Mouse (Mus musculus): ENCODE data around the gene Prr3. TPM values are rescaled to one million over a fixed set of nuclear protein-coding genes. Genes with fewer than 3 reads are reported as not detected.
"Not testable (repeated sequence)": the region's sequence is repeated elsewhere in the genome, so short reads cannot be mapped to it uniquely, and the experiment has no call there.

Prr3 gene
- polyA plus RNA-seq, 1 experiment from 2014 or later, result 11.2 TPM

DNA sequence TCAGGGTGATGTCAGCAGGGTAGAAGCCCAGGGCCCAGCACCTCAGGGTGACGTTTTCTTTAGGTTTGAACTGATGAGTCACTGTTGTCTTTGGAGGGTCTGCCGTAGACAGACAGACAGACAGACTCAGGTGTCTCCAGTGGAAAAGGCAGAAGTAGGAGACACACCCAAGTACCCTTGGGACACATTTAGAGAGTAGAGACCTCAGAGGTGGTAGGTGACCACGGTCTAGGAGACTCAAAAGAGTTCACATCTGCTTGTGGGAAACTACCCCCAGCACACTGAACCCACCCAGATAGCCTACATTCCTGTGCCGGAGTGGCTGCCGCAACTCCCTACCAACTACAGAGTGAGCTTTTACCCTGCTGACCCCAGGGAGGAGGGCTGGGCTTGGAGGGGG is 34.9 kb upstream of the Prr3 start:
- WGBS, result 87% methylated on average over 5 of the region's 5 CpGs
- H3K4me1 ChIP-seq (ENCODE audit: control insufficient read depth in 2 of 2, insufficient read depth in 2 of 2, low read length in 2 of 2), result no peaks in the 10 kb centered on the region

DNA sequence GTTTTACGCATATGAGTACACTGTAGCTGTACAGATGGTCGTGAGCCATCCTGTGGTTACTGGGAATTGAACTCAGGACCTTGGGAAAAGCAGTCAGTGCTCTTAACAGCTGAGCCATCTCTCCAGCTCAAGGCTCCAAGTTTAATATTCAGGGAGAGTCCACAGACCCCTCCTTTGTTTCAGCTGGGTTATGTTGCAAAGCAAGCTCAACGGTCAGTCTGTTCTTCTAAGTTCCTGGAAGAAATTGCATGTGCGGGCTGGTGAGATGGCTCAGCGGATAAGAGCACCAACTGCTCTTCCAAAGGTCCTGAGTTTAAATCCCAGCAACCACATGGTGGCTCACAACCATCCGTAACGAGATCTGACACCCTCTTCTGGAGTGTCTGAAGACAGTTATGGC is 24.4 kb upstream of the Prr3 start:
- not testable (repeated sequence) for H3K4me3 ChIP-seq (ENCODE audit: control insufficient read depth in 1 of 2, insufficient read depth in 1 of 2, low read depth in 1 of 2, low read length in 2 of 2); H3K27me3 ChIP-seq (ENCODE audit: control insufficient read depth, insufficient read depth, low read length); H3K9me3 ChIP-seq (ENCODE audit: control insufficient read depth, low read length); H3K4me1 ChIP-seq (ENCODE audit: control insufficient read depth in 2 of 2, insufficient read depth in 2 of 2, low read length in 2 of 2); H3K9ac ChIP-seq (ENCODE audit: low read length); H3K36me3 ChIP-seq (ENCODE audit: control insufficient read depth, insufficient read depth, low read length); H3K4me2 ChIP-seq (ENCODE audit: low read length); H3K27ac ChIP-seq (replicated peaks in 1 of 2; ENCODE audit: control insufficient read depth in 1 of 2, insufficient read depth in 1 of 2, low read depth in 2 of 2, low read length in 2 of 2); ATAC-seq (ENCODE audit: insufficient number of reproducible peaks, insufficient read depth, low FRiP score, low read depth)
- WGBS, result 91% methylated on average over 7 of the region's 7 CpGs

More for the DNA sequence above, 34.9 kb upstream of the Prr3 start:
- no peak overlapping the region for H3K27ac ChIP-seq (replicated peaks in 1 of 2; ENCODE audit: control insufficient read depth in 1 of 2, insufficient read depth in 1 of 2, low read depth in 2 of 2, low read length in 2 of 2)
- 0 out of 2 replicates have a peak, but pooled peaks cover 5% of the 10 kb centered on the region for H3K36me3 ChIP-seq (ENCODE audit: control insufficient read depth, insufficient read depth, low read length)
- H3K9me3 ChIP-seq (ENCODE audit: control insufficient read depth, low read length), result no peaks in the 10 kb centered on the region
- H3K4me3 ChIP-seq (ENCODE audit: control insufficient read depth in 1 of 2, insufficient read depth in 1 of 2, low read depth in 1 of 2, low read length in 2 of 2), result no peak overlapping the region
- no peaks in the 10 kb centered on the region for H3K27me3 ChIP-seq (ENCODE audit: control insufficient read depth, insufficient read depth, low read length)
- H3K4me2 ChIP-seq (ENCODE audit: low read length), result no peak overlapping the region
- no peak overlapping the region for H3K9ac ChIP-seq (ENCODE audit: low read length)
- no peak for ATAC-seq (ENCODE audit: insufficient number of reproducible peaks, insufficient read depth, low FRiP score, low read depth)

DNA sequence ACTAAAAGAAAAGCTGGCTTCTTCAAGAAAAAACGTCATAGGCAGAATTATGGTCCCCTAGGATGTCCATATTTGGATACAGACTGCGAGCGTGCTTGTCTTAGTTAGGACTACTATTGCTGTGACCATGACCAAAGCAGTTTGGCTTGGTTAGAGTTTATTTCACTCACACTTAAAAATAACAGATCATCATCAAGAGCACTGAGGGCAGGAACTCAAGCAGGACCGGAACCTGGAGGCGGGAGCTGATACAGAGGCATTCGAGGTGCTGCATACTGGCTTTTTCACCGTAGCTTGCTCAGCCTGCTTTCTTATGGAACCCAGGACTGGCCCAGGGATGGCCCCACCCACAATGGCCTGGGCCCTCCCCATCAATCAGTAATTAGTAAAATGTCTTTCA is 23.3 kb upstream of the Prr3 start:
- H3K4me2 ChIP-seq (ENCODE audit: low read length), result no peak overlapping the region
- ATAC-seq (ENCODE audit: insufficient number of reproducible peaks, insufficient read depth, low FRiP score, low read depth), result no peak
- WGBS, result 92% methylated on average over 7 of the region's 7 CpGs

DNA sequence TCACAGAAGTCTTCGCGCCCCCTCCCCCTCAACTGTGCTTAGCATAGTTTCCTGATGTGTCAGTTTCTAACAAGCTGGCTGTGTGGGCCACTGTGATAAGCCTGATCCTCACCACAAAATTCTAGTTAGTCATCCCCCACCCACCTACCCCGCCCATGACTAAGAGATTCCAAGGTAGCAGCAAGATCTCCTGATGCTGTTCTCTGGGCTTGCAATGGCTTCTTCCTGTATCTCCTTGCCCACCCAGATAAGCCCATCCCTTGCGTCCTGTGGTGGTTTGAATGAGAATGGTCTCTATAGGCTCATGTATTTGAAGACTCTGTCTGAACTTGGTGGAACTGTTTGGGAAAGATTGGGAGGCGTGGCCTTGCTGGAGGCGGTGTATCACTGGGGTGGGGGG is 21.9 kb upstream of the Prr3 start:
- no peak for ATAC-seq (ENCODE audit: insufficient number of reproducible peaks, insufficient read depth, low FRiP score, low read depth)
- Histone ChIP-seq H3K9me3 (ENCODE audit: control insufficient read depth, low read length) (no peaks in the 10 kb centered on the region), H3K36me3 (ENCODE audit: control insufficient read depth, insufficient read depth, low read length) (no peaks in the 10 kb centered on the region), H3K27ac (replicated peaks in 1 of 2; ENCODE audit: control insufficient read depth in 1 of 2, insufficient read depth in 1 of 2, low read depth in 2 of 2, low read length in 2 of 2) (no peak overlapping the region), H3K27me3 (ENCODE audit: control insufficient read depth, insufficient read depth, low read length) (no peaks in the 10 kb centered on the region), H3K9ac (ENCODE audit: low read length) (no peak overlapping the region), H3K4me3 (ENCODE audit: control insufficient read depth in 1 of 2, insufficient read depth in 1 of 2, low read depth in 1 of 2, low read length in 2 of 2) (no peak overlapping the region), H3K4me1 (ENCODE audit: control insufficient read depth in 2 of 2, insufficient read depth in 2 of 2, low read length in 2 of 2) (peaks cover 0 to 6% of the 10 kb centered on the region in 2 experiments; a peak in 2 of 4 replicates), H3K4me2 (ENCODE audit: low read length) (no peak overlapping the region)
- WGBS, result 93% methylated on average over 6 of the region's 6 CpGs

More for the DNA sequence above, 23.3 kb upstream of the Prr3 start:
- no peaks in the 10 kb centered on the region; a peak in 1 of 4 replicates for H3K4me1 ChIP-seq (ENCODE audit: control insufficient read depth in 2 of 2, insufficient read depth in 2 of 2, low read length in 2 of 2)
- H3K27me3 ChIP-seq (ENCODE audit: control insufficient read depth, insufficient read depth, low read length), result no peaks in the 10 kb centered on the region
- no peak overlapping the region for H3K4me3 ChIP-seq (ENCODE audit: control insufficient read depth in 1 of 2, insufficient read depth in 1 of 2, low read depth in 1 of 2, low read length in 2 of 2)
- no peak overlapping the region for H3K9ac ChIP-seq (ENCODE audit: low read length)
- H3K9me3 ChIP-seq (ENCODE audit: control insufficient read depth, low read length), result no peaks in the 10 kb centered on the region
- no peaks in the 10 kb centered on the region for H3K36me3 ChIP-seq (ENCODE audit: control insufficient read depth, insufficient read depth, low read length)
- no peak overlapping the region for H3K27ac ChIP-seq (replicated peaks in 1 of 2; ENCODE audit: control insufficient read depth in 1 of 2, insufficient read depth in 1 of 2, low read depth in 2 of 2, low read length in 2 of 2)

DNA sequence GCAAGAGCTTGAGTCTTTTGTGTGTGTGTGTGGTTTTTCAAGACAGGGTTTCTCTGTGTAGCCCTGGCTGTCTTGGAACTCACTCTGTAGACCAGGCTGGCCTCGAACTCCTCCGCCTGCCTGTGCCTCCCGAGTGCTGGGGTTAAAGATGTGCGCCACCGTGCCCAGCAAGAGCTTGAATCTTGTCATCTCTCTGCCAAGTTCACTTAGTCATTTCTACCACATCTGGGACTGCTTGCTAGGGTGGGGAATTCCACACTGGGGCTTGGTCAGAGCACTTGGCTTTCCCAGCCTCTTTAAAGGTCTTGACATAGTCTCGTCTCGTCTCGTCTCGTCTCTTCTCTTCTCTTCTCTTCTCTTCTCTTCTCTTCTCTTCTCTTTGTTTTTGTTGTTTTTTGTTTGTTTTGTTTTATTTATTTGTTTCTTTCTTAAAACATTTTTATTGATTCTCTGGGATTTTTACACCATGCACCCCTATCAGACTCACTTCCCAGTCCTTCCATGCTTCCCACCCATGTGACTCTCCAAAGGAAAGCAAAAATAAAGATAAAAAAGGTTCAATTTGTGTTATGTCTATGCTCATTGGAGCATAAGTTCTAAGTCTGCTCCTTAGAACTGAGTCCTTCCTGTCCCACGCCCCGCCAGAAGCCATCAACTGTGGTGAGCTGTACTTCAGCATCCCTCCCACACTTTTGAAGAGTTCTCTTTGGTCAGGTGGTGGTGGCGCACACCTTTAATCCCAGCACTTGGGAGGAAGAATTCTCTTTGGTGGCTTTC is 21.3 kb upstream of the Prr3 start:
- Histone ChIP-seq H3K27me3 (ENCODE audit: control insufficient read depth, insufficient read depth, low read length) (no peaks in the 10 kb centered on the region), H3K9ac (ENCODE audit: low read length) (no peak overlapping the region), H3K9me3 (ENCODE audit: control insufficient read depth, low read length) (no peaks in the 10 kb centered on the region), H3K4me3 (ENCODE audit: control insufficient read depth in 1 of 2, insufficient read depth in 1 of 2, low read depth in 1 of 2, low read length in 2 of 2) (no peak overlapping the region), H3K4me2 (ENCODE audit: low read length) (no peak overlapping the region), H3K27ac (replicated peaks in 1 of 2; ENCODE audit: control insufficient read depth in 1 of 2, insufficient read depth in 1 of 2, low read depth in 2 of 2, low read length in 2 of 2) (no peak overlapping the region), H3K36me3 (ENCODE audit: control insufficient read depth, insufficient read depth, low read length) (no peaks in the 10 kb centered on the region), H3K4me1 (ENCODE audit: control insufficient read depth in 2 of 2, insufficient read depth in 2 of 2, low read length in 2 of 2) (peaks cover 0 to 6% of the 10 kb centered on the region in 2 experiments; a peak in 2 of 4 replicates)
- ATAC-seq (ENCODE audit: insufficient number of reproducible peaks, insufficient read depth, low FRiP score, low read depth), result no peak
- 93% methylated on average over 12 of the region's 12 CpGs for WGBS

DNA sequence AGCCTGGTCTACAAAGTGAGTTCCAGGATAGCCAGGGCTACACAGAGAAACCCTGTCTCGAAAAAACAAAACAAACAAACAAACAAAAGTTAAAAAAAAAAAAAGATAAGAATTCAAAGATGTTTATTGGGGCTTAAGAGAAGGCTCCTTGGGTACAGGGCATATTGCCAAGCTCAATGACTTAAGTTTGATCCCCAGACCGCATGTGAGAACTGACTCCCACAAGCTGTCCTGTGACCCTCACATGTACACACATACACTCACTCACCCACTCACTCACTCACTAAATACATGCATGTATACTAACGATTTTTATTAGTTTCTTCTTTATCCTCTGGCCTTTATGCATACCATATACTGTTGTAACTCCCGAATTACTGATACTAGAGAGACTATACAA is 20.3 kb upstream of the Prr3 start:
- Histone ChIP-seq H3K27me3 (ENCODE audit: control insufficient read depth, insufficient read depth, low read length) (no peaks in the 10 kb centered on the region), H3K4me3 (ENCODE audit: control insufficient read depth in 1 of 2, insufficient read depth in 1 of 2, low read depth in 1 of 2, low read length in 2 of 2) (no peak overlapping the region), H3K36me3 (ENCODE audit: control insufficient read depth, insufficient read depth, low read length) (no peaks in the 10 kb centered on the region), H3K9me3 (ENCODE audit: control insufficient read depth, low read length) (no peaks in the 10 kb centered on the region), H3K27ac (replicated peaks in 1 of 2; ENCODE audit: control insufficient read depth in 1 of 2, insufficient read depth in 1 of 2, low read depth in 2 of 2, low read length in 2 of 2) (no peak overlapping the region), H3K4me2 (ENCODE audit: low read length) (no peak overlapping the region), H3K4me1 (ENCODE audit: control insufficient read depth in 2 of 2, insufficient read depth in 2 of 2, low read length in 2 of 2) (peaks cover 0 to 10% of the 10 kb centered on the region in 2 experiments; a peak in 3 of 4 replicates), H3K9ac (ENCODE audit: low read length) (no peak overlapping the region)
- WGBS, result 88% methylated on average over 4 of the region's 4 CpGs
- ATAC-seq (ENCODE audit: insufficient number of reproducible peaks, insufficient read depth, low FRiP score, low read depth), result no peak

DNA sequence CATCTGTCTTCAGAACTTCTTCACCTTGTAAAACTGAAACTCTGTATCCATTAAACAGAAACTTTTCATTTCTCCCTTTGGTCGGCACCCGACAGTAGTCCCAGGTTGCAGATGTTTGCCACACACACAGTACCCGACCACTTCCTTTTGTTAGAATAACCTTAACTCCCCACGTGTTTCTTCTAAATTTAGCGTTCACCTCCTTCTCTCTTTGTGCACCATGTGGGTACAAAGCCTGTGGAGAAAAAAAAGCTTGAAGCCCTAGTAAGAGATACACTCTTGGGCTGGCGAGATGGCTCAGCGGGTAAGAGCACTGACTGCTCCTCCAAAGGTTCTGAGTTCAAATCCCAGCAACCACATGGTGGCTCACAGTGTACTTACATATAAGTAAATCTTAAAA is 19.3 kb upstream of the Prr3 start:
- Histone ChIP-seq H3K36me3 (ENCODE audit: control insufficient read depth, insufficient read depth, low read length) (no peaks in the 10 kb centered on the region), H3K4me1 (ENCODE audit: control insufficient read depth in 2 of 2, insufficient read depth in 2 of 2, low read length in 2 of 2) (peaks cover 0 to 14% of the 10 kb centered on the region in 2 experiments; a peak in 3 of 4 replicates), H3K27me3 (ENCODE audit: control insufficient read depth, insufficient read depth, low read length) (no peaks in the 10 kb centered on the region), H3K4me2 (ENCODE audit: low read length) (no peak overlapping the region), H3K27ac (replicated peaks in 1 of 2; ENCODE audit: control insufficient read depth in 1 of 2, insufficient read depth in 1 of 2, low read depth in 2 of 2, low read length in 2 of 2) (no peak overlapping the region), H3K9ac (ENCODE audit: low read length) (no peak overlapping the region), H3K9me3 (ENCODE audit: control insufficient read depth, low read length) (no peaks in the 10 kb centered on the region), H3K4me3 (ENCODE audit: control insufficient read depth in 1 of 2, insufficient read depth in 1 of 2, low read depth in 1 of 2, low read length in 2 of 2) (no peak overlapping the region)
- 54% methylated on average over 7 of the region's 7 CpGs for WGBS
- ATAC-seq (ENCODE audit: insufficient number of reproducible peaks, insufficient read depth, low FRiP score, low read depth), result no peak

Data from heart, embryonic 14.5 days (tissue).